Mouse (Mus musculus): ENCODE data around the gene Pip5kl1. TPM values are rescaled to one million over a fixed set of nuclear protein-coding genes. Genes with fewer than 3 reads are reported as not detected.

The Pip5kl1 gene
- total and polyA plus RNA-seq, 2 experiments = not detected

GRCm38 (mm10) chr2:32620682-32621516 lies 46.3 kb downstream of the Pip5kl1 start:
- TF ChIP-seq CTCF (IDR thresholded peaks at IDR 0.05; ENCODE audit: low read depth, low read length) (no peak), POLR2A (IDR thresholded peaks at IDR 0.05; ENCODE audit: extremely low read depth, insufficient read depth, low read length) (no peak)
- Histone ChIP-seq H3K27me3 (ENCODE audit: control insufficient read depth, insufficient read depth, low read length) (no peaks in the 10 kb centered on the region), H3K4me1 (ENCODE audit: control insufficient read depth, insufficient read depth, low read length) (0 out of 2 replicates have a peak, but pooled peaks cover 3% of the 10 kb centered on the region), H3K79me2 (ENCODE audit: control insufficient read depth, insufficient read depth, low read length) (no peaks in the 10 kb centered on the region), H3K27ac (replicated peaks; ENCODE audit: insufficient read depth, low read depth, low read length) (no peak overlapping the region), H3K4me3 (ENCODE audit: insufficient read depth, low read depth, low read length) (no peak overlapping the region), H3K36me3 (ENCODE audit: control insufficient read depth, insufficient read depth, low read length) (peaks cover 13% of the 10 kb centered on the region; the same call in 1 of the 2 replicates), H3K9ac (ENCODE audit: low read depth, low read length) (no peak overlapping the region)
- no peak for DNase-seq (ENCODE audit: extremely low read depth, low read depth, low spot score)
- WGBS = 82% methylated on average over 4 of the region's 4 CpGs

GRCm38 (mm10) chr2:32621517-32621859 lies 46.9 kb downstream of the Pip5kl1 start, which contains the start of gene Ak1:
Gene Ak1 (plus strand): TSS chr2:32621758.
- Histone ChIP-seq H3K27me3 (ENCODE audit: control insufficient read depth, insufficient read depth, low read length) (no peaks in the 10 kb centered on the region), H3K9ac (ENCODE audit: low read depth, low read length) (no peak within 1 kb of the TSS), H3K4me3 (ENCODE audit: insufficient read depth, low read depth, low read length) (no peak within 1 kb of the TSS), H3K4me1 (ENCODE audit: control insufficient read depth, insufficient read depth, low read length) (0 out of 2 replicates have a peak, but pooled peaks cover 3% of the 10 kb centered on the region), H3K79me2 (ENCODE audit: control insufficient read depth, insufficient read depth, low read length) (no peaks in the 10 kb centered on the region), H3K27ac (replicated peaks; ENCODE audit: insufficient read depth, low read depth, low read length) (no peak within 1 kb of the TSS), H3K36me3 (ENCODE audit: control insufficient read depth, insufficient read depth, low read length) (peaks cover 8% of the 10 kb centered on the region; the same call in 1 of the 2 replicates)
- DNase-seq (ENCODE audit: extremely low read depth, low read depth, low spot score) = no peak
- TF ChIP-seq CTCF (IDR thresholded peaks at IDR 0.05; ENCODE audit: low read depth, low read length) (no peak), POLR2A (IDR thresholded peaks at IDR 0.05; ENCODE audit: extremely low read depth, insufficient read depth, low read length) (no peak)
- WGBS = 58% methylated on average over 7 of the region's 7 CpGs

GRCm38 (mm10) chr2:32624111-32624748 lies 49.6 kb downstream of the Pip5kl1 start:
- DNase-seq (ENCODE audit: extremely low read depth, low read depth, low spot score) = no peak
- TF ChIP-seq CTCF (IDR thresholded peaks at IDR 0.05; ENCODE audit: low read depth, low read length) (no peak), POLR2A (IDR thresholded peaks at IDR 0.05; ENCODE audit: extremely low read depth, insufficient read depth, low read length) (no peak)
- WGBS = 67% methylated on average over 5 of the region's 5 CpGs
- H3K27ac ChIP-seq (replicated peaks; ENCODE audit: insufficient read depth, low read depth, low read length) = no peak overlapping the region
- H3K9ac ChIP-seq (ENCODE audit: low read depth, low read length) = no peak overlapping the region
- H3K27me3 ChIP-seq (ENCODE audit: control insufficient read depth, insufficient read depth, low read length) = no peaks in the 10 kb centered on the region
- H3K4me1 ChIP-seq (ENCODE audit: control insufficient read depth, insufficient read depth, low read length) = 0 out of 2 replicates have a peak, but pooled peaks cover 3% of the 10 kb centered on the region
- H3K36me3 ChIP-seq (ENCODE audit: control insufficient read depth, insufficient read depth, low read length) = no peaks in the 10 kb centered on the region; the same call in 1 of the 2 replicates
- H3K4me3 ChIP-seq (ENCODE audit: insufficient read depth, low read depth, low read length) = no peak overlapping the region
- H3K79me2 ChIP-seq (ENCODE audit: control insufficient read depth, insufficient read depth, low read length) = no peaks in the 10 kb centered on the region

- Histone ChIP-seq H3K27ac (replicated peaks; ENCODE audit: insufficient read depth, low read depth, low read length) (no peak overlapping the region), H3K4me3 (ENCODE audit: insufficient read depth, low read depth, low read length) (no peak overlapping the region), H3K4me1 (ENCODE audit: control insufficient read depth, insufficient read depth, low read length) (0 out of 2 replicates have a peak, but pooled peaks cover 3% of the 10 kb centered on the region), H3K36me3 (ENCODE audit: control insufficient read depth, insufficient read depth, low read length) (no peaks in the 10 kb centered on the region), H3K27me3 (ENCODE audit: control insufficient read depth, insufficient read depth, low read length) (no peaks in the 10 kb centered on the region), H3K79me2 (ENCODE audit: control insufficient read depth, insufficient read depth, low read length) (no peaks in the 10 kb centered on the region), H3K9ac (ENCODE audit: low read depth, low read length) (no peak overlapping the region)
- no peak for DNase-seq (ENCODE audit: extremely low read depth, low read depth, low spot score)
- WGBS = 47% methylated on average over 13 of the region's 13 CpGs
- no peak for TF ChIP-seq CTCF (IDR thresholded peaks at IDR 0.05; ENCODE audit: low read depth, low read length)
- TF ChIP-seq POLR2A (IDR thresholded peaks at IDR 0.05; ENCODE audit: extremely low read depth, insufficient read depth, low read length) = no peak
Measured at GRCm38 (mm10) chr2:32625212-32625872, 50.7 kb downstream of the Pip5kl1 start.

- TF ChIP-seq CTCF (IDR thresholded peaks at IDR 0.05; ENCODE audit: low read depth, low read length) (no peak), POLR2A (IDR thresholded peaks at IDR 0.05; ENCODE audit: extremely low read depth, insufficient read depth, low read length) (no peak)
- no peaks in the 10 kb centered on the region for H3K79me2 ChIP-seq (ENCODE audit: control insufficient read depth, insufficient read depth, low read length)
- no peak overlapping the region for H3K4me3 ChIP-seq (ENCODE audit: insufficient read depth, low read depth, low read length)
- H3K36me3 ChIP-seq (ENCODE audit: control insufficient read depth, insufficient read depth, low read length) = no peaks in the 10 kb centered on the region
- no peaks in the 10 kb centered on the region for H3K4me1 ChIP-seq (ENCODE audit: control insufficient read depth, insufficient read depth, low read length)
- H3K9ac ChIP-seq (ENCODE audit: low read depth, low read length) = no peak overlapping the region
- DNase-seq (ENCODE audit: extremely low read depth, low read depth, low spot score) = no peak
- WGBS = 64% methylated on average over 5 of the region's 5 CpGs
- H3K27ac ChIP-seq (replicated peaks; ENCODE audit: insufficient read depth, low read depth, low read length) = no peak overlapping the region
- no peaks in the 10 kb centered on the region for H3K27me3 ChIP-seq (ENCODE audit: control insufficient read depth, insufficient read depth, low read length)
Measured at GRCm38 (mm10) chr2:32625873-32626694, 51.5 kb downstream of the Pip5kl1 start.
